Mouse (Mus musculus) cerebellum, adult 2 months (tissue): ENCODE measurements around the gene Chek1.

Experiments used
- CTCF ChIP-seq: fragments of 200-500 bp; IDR thresholded peaks from 2 replicates; pipeline ENCODE4 v1.5.1; 2011; ENCODE audit warnings: low read depth, mild to moderate bottlenecking, control low read depth, low read length, moderate library complexity, borderline replicate concordance; ENCODE audit not compliant: insufficient read depth
- POLR2A ChIP-seq: fragments of 200-500 bp; IDR thresholded peaks from 2 replicates; pipeline ENCODE4 v1.6.1; 2011; ENCODE audit warnings: low read length, control low read depth, borderline replicate concordance; ENCODE audit not compliant: insufficient read depth

GRCm38 (mm10) chr9:36716624-36717023 lies 10.2 kb downstream of the Chek1 start:
- TF ChIP-seq POLR2A = no peak
- no peak for TF ChIP-seq CTCF
